Mouse (Mus musculus): ENCODE results near the gene Vps50. TPM values are rescaled to one million over a fixed set of nuclear protein-coding genes. Genes with fewer than 3 reads are reported as not detected.
"Not testable (repeated sequence)": the region's sequence is repeated elsewhere in the genome, so short reads cannot be mapped to it uniquely, and the experiment has no call there.

Gene Vps50
- polyA plus RNA-seq, 1 experiment from 2014 or later: 6.4 TPM

GRCm38 (mm10) chr6:3544970-3545369 lies 46.8 kb downstream of the Vps50 start:
- no peak overlapping the region for H3K27ac ChIP-seq (ENCODE audit: low read depth)
- DNase-seq (no peak), ATAC-seq (peak; percentile 77)
- no peak overlapping the region for H3K4me3 ChIP-seq (ENCODE audit: low read depth, low read length)
- no peak overlapping the region for H3K9ac ChIP-seq (replicated peaks)
- H3K4me2 ChIP-seq (ENCODE audit: low read depth, low read length): no peak overlapping the region
- H3K36me3 ChIP-seq (replicated peaks; ENCODE audit: insufficient read depth, low read length): no peaks in the 10 kb centered on the region; the same call in 1 of the 2 replicates
- WGBS (ENCODE audit: insufficient replicate concordance): 53% methylated on average over 1 of the region's 1 CpGs
- no peak for TF ChIP-seq EP300 (IDR thresholded peaks at IDR 0.05; ENCODE audit: low read depth)
- no peak for TF ChIP-seq CTCF (IDR thresholded peaks at IDR 0.05; ENCODE audit: low read depth)
- no peaks in the 10 kb centered on the region for H3K9me3 ChIP-seq (ENCODE audit: low read length)
- no peaks in the 10 kb centered on the region for H3K27me3 ChIP-seq (ENCODE audit: insufficient read depth, low read length)
- H3K4me1 ChIP-seq (ENCODE audit: insufficient read depth): peaks cover 8% of the 10 kb centered on the region

GRCm38 (mm10) chr6:3548959-3549358 lies 50.8 kb downstream of the Vps50 start:
- no peak overlapping the region for H3K4me2 ChIP-seq (ENCODE audit: low read depth, low read length)
- TF ChIP-seq EP300 (IDR thresholded peaks at IDR 0.05; ENCODE audit: low read depth) (no peak), CTCF (IDR thresholded peaks at IDR 0.05; ENCODE audit: low read depth) (no peak)
- peaks cover 7% of the 10 kb centered on the region for H3K4me1 ChIP-seq (ENCODE audit: insufficient read depth)
- WGBS (ENCODE audit: insufficient replicate concordance): 73% methylated on average over 3 of the region's 3 CpGs
- H3K36me3 ChIP-seq (replicated peaks; ENCODE audit: insufficient read depth, low read length): no peaks in the 10 kb centered on the region; the same call in 1 of the 2 replicates
- H3K27ac ChIP-seq (ENCODE audit: low read depth): no peak overlapping the region
- no peak overlapping the region for H3K4me3 ChIP-seq (ENCODE audit: low read depth, low read length)
- no peak overlapping the region for H3K9ac ChIP-seq (replicated peaks)
- DNase-seq (no peak), ATAC-seq (no peak)
- no peaks in the 10 kb centered on the region for H3K9me3 ChIP-seq (ENCODE audit: low read length)
- H3K27me3 ChIP-seq (ENCODE audit: insufficient read depth, low read length): no peaks in the 10 kb centered on the region

- 86% methylated on average over 1 of the region's 1 CpGs for WGBS (ENCODE audit: insufficient replicate concordance)
- Histone ChIP-seq H3K9ac (replicated peaks) (no peak overlapping the region), H3K27ac (ENCODE audit: low read depth) (no peak overlapping the region), H3K27me3 (ENCODE audit: insufficient read depth, low read length) (no peaks in the 10 kb centered on the region), H3K4me1 (ENCODE audit: insufficient read depth) (0 out of 2 replicates have a peak, but pooled peaks cover 3% of the 10 kb centered on the region), H3K4me2 (ENCODE audit: low read depth, low read length) (no peak overlapping the region), H3K4me3 (ENCODE audit: low read depth, low read length) (no peak overlapping the region), H3K36me3 (replicated peaks; ENCODE audit: insufficient read depth, low read length) (no peaks in the 10 kb centered on the region; the same call in 1 of the 2 replicates), H3K9me3 (ENCODE audit: low read length) (no peaks in the 10 kb centered on the region)
- DNase-seq: no peak
- no peak for ATAC-seq
- no peak for TF ChIP-seq EP300 (IDR thresholded peaks at IDR 0.05; ENCODE audit: low read depth)
- no peak for TF ChIP-seq CTCF (IDR thresholded peaks at IDR 0.05; ENCODE audit: low read depth)
Measured at GRCm38 (mm10) chr6:3549992-3550391, 51.8 kb downstream of the Vps50 start.

- not testable (repeated sequence) for ATAC-seq, DNase-seq
Measured at GRCm38 (mm10) chr6:3552681-3553080, 54.5 kb downstream of the Vps50 start.

GRCm38 (mm10) chr6:3557177-3557576 lies 59.0 kb downstream of the Vps50 start:
- WGBS (ENCODE audit: insufficient replicate concordance): 86% methylated on average over 4 of the region's 4 CpGs
- DNase-seq (no peak), ATAC-seq (no peak)
- H3K27ac ChIP-seq (ENCODE audit: low read depth): no peak overlapping the region
- no peaks in the 10 kb centered on the region for H3K9me3 ChIP-seq (ENCODE audit: low read length)
- no peaks in the 10 kb centered on the region for H3K4me1 ChIP-seq (ENCODE audit: insufficient read depth)
- H3K27me3 ChIP-seq (ENCODE audit: insufficient read depth, low read length): no peaks in the 10 kb centered on the region
- H3K4me3 ChIP-seq (ENCODE audit: low read depth, low read length): no peak overlapping the region
- TF ChIP-seq EP300 (IDR thresholded peaks at IDR 0.05; ENCODE audit: low read depth) (no peak), CTCF (IDR thresholded peaks at IDR 0.05; ENCODE audit: low read depth) (no peak)
- no peak overlapping the region for H3K4me2 ChIP-seq (ENCODE audit: low read depth, low read length)
- H3K9ac ChIP-seq (replicated peaks): no peak overlapping the region
- peaks cover 5% of the 10 kb centered on the region for H3K36me3 ChIP-seq (replicated peaks; ENCODE audit: insufficient read depth, low read length)

More at GRCm38 (mm10) chr6:3552681-3553080, 54.5 kb downstream of the Vps50 start:
- not testable (repeated sequence) for H3K9me3 ChIP-seq (ENCODE audit: low read length); H3K9ac ChIP-seq (replicated peaks); H3K4me2 ChIP-seq (ENCODE audit: low read depth, low read length); H3K27ac ChIP-seq (ENCODE audit: low read depth); H3K36me3 ChIP-seq (replicated peaks; ENCODE audit: insufficient read depth, low read length); H3K4me1 ChIP-seq (ENCODE audit: insufficient read depth); H3K27me3 ChIP-seq (ENCODE audit: insufficient read depth, low read length); H3K4me3 ChIP-seq (ENCODE audit: low read depth, low read length)
- 72% methylated on average over 9 of the region's 9 CpGs for WGBS (ENCODE audit: insufficient replicate concordance)

- ATAC-seq (no peak), DNase-seq (no peak)
- TF ChIP-seq EP300 (IDR thresholded peaks at IDR 0.05; ENCODE audit: low read depth) (no peak), CTCF (IDR thresholded peaks at IDR 0.05; ENCODE audit: low read depth) (no peak)
- Histone ChIP-seq H3K4me3 (ENCODE audit: low read depth, low read length) (no peak overlapping the region), H3K4me1 (ENCODE audit: insufficient read depth) (no peaks in the 10 kb centered on the region), H3K9ac (replicated peaks) (no peak overlapping the region), H3K4me2 (ENCODE audit: low read depth, low read length) (no peak overlapping the region), H3K36me3 (replicated peaks; ENCODE audit: insufficient read depth, low read length) (peaks cover 5% of the 10 kb centered on the region), H3K27ac (ENCODE audit: low read depth) (no peak overlapping the region), H3K27me3 (ENCODE audit: insufficient read depth, low read length) (no peaks in the 10 kb centered on the region), H3K9me3 (ENCODE audit: low read length) (no peaks in the 10 kb centered on the region)
- 45% methylated on average over 5 of the region's 5 CpGs for WGBS (ENCODE audit: insufficient replicate concordance)
Measured at GRCm38 (mm10) chr6:3560009-3560408, 61.8 kb downstream of the Vps50 start.

GRCm38 (mm10) chr6:3562301-3562700 lies 64.1 kb downstream of the Vps50 start:
- ATAC-seq: no peak
- Histone ChIP-seq H3K36me3 (replicated peaks; ENCODE audit: insufficient read depth, low read length) (peaks cover 3% of the 10 kb centered on the region; the same call in 1 of the 2 replicates), H3K9me3 (ENCODE audit: low read length) (no peaks in the 10 kb centered on the region), H3K4me1 (ENCODE audit: insufficient read depth) (no peaks in the 10 kb centered on the region; the same call in 1 of the 2 replicates), H3K9ac (replicated peaks) (no peak overlapping the region), H3K27me3 (ENCODE audit: insufficient read depth, low read length) (no peaks in the 10 kb centered on the region), H3K27ac (ENCODE audit: low read depth) (no peak overlapping the region), H3K4me2 (ENCODE audit: low read depth, low read length) (no peak overlapping the region), H3K4me3 (ENCODE audit: low read depth, low read length) (no peak overlapping the region)
- no peak for DNase-seq
- TF ChIP-seq CTCF (IDR thresholded peaks at IDR 0.05; ENCODE audit: low read depth): no peak
- TF ChIP-seq EP300 (IDR thresholded peaks at IDR 0.05; ENCODE audit: low read depth): no peak

GRCm38 (mm10) chr6:3564118-3564517 lies 65.9 kb downstream of the Vps50 start:
- H3K4me3 ChIP-seq (ENCODE audit: low read depth, low read length); H3K27me3 ChIP-seq (ENCODE audit: insufficient read depth, low read length); H3K9ac ChIP-seq (replicated peaks); ATAC-seq; H3K4me2 ChIP-seq (ENCODE audit: low read depth, low read length); DNase-seq; H3K9me3 ChIP-seq (ENCODE audit: low read length); H3K36me3 ChIP-seq (replicated peaks; ENCODE audit: insufficient read depth, low read length); H3K4me1 ChIP-seq (ENCODE audit: insufficient read depth); H3K27ac ChIP-seq (ENCODE audit: low read depth): not testable (repeated sequence)
